Mouse (Mus musculus): Measurements from ENCODE around the gene Fastkd5. TPM values are rescaled to one million over a fixed set of nuclear protein-coding genes. Genes with fewer than 3 reads are reported as not detected.

Gene Fastkd5
- polyA plus RNA-seq, 1 experiment from 2014 or later: 10.2 TPM

Other genes with a start within 250 kb of the Fastkd5 start
- 20.7 and 26.2 TPM in 2 replicates for gene Cpxm1, start 232.5 kb downstream of the Fastkd5 start, polyA plus RNA-seq (2015; fragmentation: Nextera tagmentation; extraction: Ambion mirVana)
- 0.14 TPM in 1 of 2 replicates, not detected in the other for gene Gm28372, start 224.8 kb downstream of the Fastkd5 start, polyA plus RNA-seq (2015; fragmentation: Nextera tagmentation; extraction: Ambion mirVana)
- 0.51 TPM in 1 of 2 replicates, not detected in the other for gene 1700020A23Rik, start 224.8 kb downstream of the Fastkd5 start, polyA plus RNA-seq (2015; fragmentation: Nextera tagmentation; extraction: Ambion mirVana)
- gene Tmem239, start 223.5 kb downstream of the Fastkd5 start, polyA plus RNA-seq (2015; fragmentation: Nextera tagmentation; extraction: Ambion mirVana): 0.21 TPM in 1 of 2 replicates, not detected in the other
- gene Vps16, start 205.7 kb downstream of the Fastkd5 start, polyA plus RNA-seq (2015; fragmentation: Nextera tagmentation; extraction: Ambion mirVana): 99.2 and 110 TPM in 2 replicates
- gene Pced1a, start 205.3 kb downstream of the Fastkd5 start, polyA plus RNA-seq (2015; fragmentation: Nextera tagmentation; extraction: Ambion mirVana): 15.4 and 15.7 TPM in 2 replicates
- gene Ptpra, start 179.7 kb downstream of the Fastkd5 start, polyA plus RNA-seq (2015; fragmentation: Nextera tagmentation; extraction: Ambion mirVana): 137 and 144 TPM in 2 replicates
- gene Mrps26, start 66.3 kb downstream of the Fastkd5 start, polyA plus RNA-seq (2015; fragmentation: Nextera tagmentation; extraction: Ambion mirVana): 99.4 and 109 TPM in 2 replicates
- gene Oxt, start 53.9 kb downstream of the Fastkd5 start, polyA plus RNA-seq (2015; fragmentation: Nextera tagmentation; extraction: Ambion mirVana): 0.93 and 15.3 TPM in 2 replicates
- 76.0 and 77.8 TPM in 2 replicates for gene Avp, start 47.5 kb downstream of the Fastkd5 start, polyA plus RNA-seq (2015; fragmentation: Nextera tagmentation; extraction: Ambion mirVana)
- gene Ubox5, start within 50 bp of the Fastkd5 start, polyA plus RNA-seq (2015; fragmentation: Nextera tagmentation; extraction: Ambion mirVana): 8.4 and 8.9 TPM in 2 replicates
- gene Lzts3, start 12.8 kb upstream of the Fastkd5 start, polyA plus RNA-seq (2015; fragmentation: Nextera tagmentation; extraction: Ambion mirVana): 17.7 and 20.7 TPM in 2 replicates
- 71.0 and 77.1 TPM in 2 replicates for gene Ddrgk1, start 34.6 kb upstream of the Fastkd5 start, polyA plus RNA-seq (2015; fragmentation: Nextera tagmentation; extraction: Ambion mirVana)
- gene Itpa, start 37.6 kb upstream of the Fastkd5 start, polyA plus RNA-seq (2015; fragmentation: Nextera tagmentation; extraction: Ambion mirVana): 136 and 137 TPM in 2 replicates
- gene Slc4a11, start 67.5 kb upstream of the Fastkd5 start, polyA plus RNA-seq (2015; fragmentation: Nextera tagmentation; extraction: Ambion mirVana): 0.41 and 0.45 TPM in 2 replicates